Mouse (Mus musculus) embryonic facial prominence, embryonic 12.5 days (tissue): ENCODE measurements at regions not wholly inside any gene's neighbourhood (a gene's known extent, or its start where the extent isn't known, plus 50 kb on each side); places are given as distances from the start of the nearest gene placed in this dataset.

Experiments
- ATAC-seq: fragments of 200-750 bp; cut with Nextera tagmentation; 2 replicates; pipeline ENCODE4 v1.8.0; 2017; ENCODE audit not compliant: insufficient number of reproducible peaks, insufficient read depth, low FRiP score, low TSS enrichment
- H3K27ac ChIP-seq: fragments of 300-500 bp; sonication (generic); 2 replicates; pipeline ENCODE4 v1.5.1; 2016; ENCODE audit warnings: mild to moderate bottlenecking
- H3K27me3 ChIP-seq: fragments of 300-500 bp; sonication (generic); 2 replicates; pipeline ENCODE4 v1.6.1; 2016; ENCODE audit warnings: mild to moderate bottlenecking, moderate library complexity
- H3K36me3 ChIP-seq: fragments of 300-500 bp; sonication (generic); 2 replicates; pipeline ENCODE4 v1.6.1; 2016; ENCODE audit warnings: mild to moderate bottlenecking
- H3K4me1 ChIP-seq: fragments of 300-500 bp; sonication (generic); 2 replicates; pipeline ENCODE4 v1.6.1; 2016
- H3K4me2 ChIP-seq: fragments of 300-500 bp; sonication (generic); replicated peaks from 2 replicates; pipeline ENCODE4 v1.6.1; 2016; ENCODE audit warnings: mild to moderate bottlenecking, moderate library complexity
- H3K4me3 ChIP-seq: fragments of 300-500 bp; sonication (generic); 2 replicates; pipeline ENCODE4 v1.5.1; 2016; ENCODE audit warnings: mild to moderate bottlenecking
- H3K9ac ChIP-seq: fragments of 300-500 bp; sonication (generic); 2 replicates; pipeline ENCODE4 v1.6.1; 2016; ENCODE audit warnings: mild to moderate bottlenecking, moderate library complexity
- H3K9me3 ChIP-seq: fragments of 300-500 bp; sonication (generic); 2 replicates; pipeline ENCODE4 v1.6.1; 2016; ENCODE audit warnings: mild to moderate bottlenecking, moderate library complexity
- WGBS: fragments of 180-500 bp; shearing (Covaris S2); methylation state at CpG from one replicate; pipeline ENCODE4 v1.1.7; 2016; 5-methylcytosine and 5-hydroxymethylcytosine counted together

DNA sequence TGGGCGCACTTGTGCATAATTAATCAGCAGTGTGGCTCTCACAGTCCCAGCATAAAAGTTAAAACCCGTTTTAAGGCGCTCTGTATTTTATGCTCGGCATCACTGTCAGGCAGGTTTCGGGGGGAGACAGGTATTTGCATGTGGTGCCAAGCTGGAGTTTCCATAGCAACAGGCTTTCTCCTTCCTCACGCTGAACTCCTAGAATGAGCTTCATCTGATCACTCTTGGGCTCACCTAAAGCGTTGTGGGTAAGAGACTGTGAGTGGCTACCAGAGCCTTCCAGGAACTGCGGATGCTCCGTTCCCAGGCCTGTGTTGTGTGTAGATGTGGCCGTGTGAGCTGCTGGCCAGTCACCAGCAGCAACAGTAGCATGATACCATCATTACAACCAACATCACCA is 161.5 kb downstream of the Ajap1 start:
- 0 out of 2 replicates have a peak, but pooled peaks cover 4% of the 10 kb centered on the region for H3K4me1 ChIP-seq

DNA sequence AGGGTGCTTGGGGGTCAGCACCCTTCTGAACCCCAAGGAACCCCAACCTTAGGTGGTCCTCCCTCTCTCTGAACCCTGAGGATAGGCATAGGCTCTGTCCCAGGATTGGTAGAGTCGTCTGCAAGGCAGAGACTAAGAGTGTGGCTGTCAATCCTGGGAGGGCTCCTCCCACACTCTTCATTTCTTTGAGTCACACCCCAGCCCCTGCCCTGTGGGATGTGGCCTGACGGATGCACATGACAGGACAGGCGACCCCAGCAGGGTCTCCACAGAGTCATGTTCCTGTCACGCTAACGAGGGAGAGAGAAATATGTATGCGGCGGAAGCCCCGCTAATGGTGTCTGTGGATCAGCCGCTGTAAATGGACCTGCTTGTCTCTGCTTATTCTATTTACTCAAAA is 162.0 kb downstream of the Ajap1 start:
- no peaks in the 10 kb centered on the region for H3K27me3 ChIP-seq
- no peaks in the 10 kb centered on the region for H3K9me3 ChIP-seq
- H3K27ac ChIP-seq: no peak overlapping the region
- ATAC-seq: no peak
- H3K4me3 ChIP-seq: no peak overlapping the region
- H3K4me2 ChIP-seq: no peak overlapping the region
- H3K9ac ChIP-seq: no peak overlapping the region
- no peaks in the 10 kb centered on the region for H3K36me3 ChIP-seq
- H3K4me1 ChIP-seq: 0 out of 2 replicates have a peak, but pooled peaks cover 4% of the 10 kb centered on the region
- 73% methylated on average over 9 of the region's 9 CpGs for WGBS

More for the DNA sequence above, 161.5 kb downstream of the Ajap1 start:
- WGBS: 85% methylated on average over 10 of the region's 10 CpGs
- Histone ChIP-seq H3K4me3 (no peak overlapping the region), H3K4me2 (no peak overlapping the region), H3K27ac (no peak overlapping the region), H3K9ac (no peak overlapping the region), H3K27me3 (no peaks in the 10 kb centered on the region), H3K36me3 (no peaks in the 10 kb centered on the region), H3K9me3 (no peaks in the 10 kb centered on the region)
- ATAC-seq: no peak

DNA sequence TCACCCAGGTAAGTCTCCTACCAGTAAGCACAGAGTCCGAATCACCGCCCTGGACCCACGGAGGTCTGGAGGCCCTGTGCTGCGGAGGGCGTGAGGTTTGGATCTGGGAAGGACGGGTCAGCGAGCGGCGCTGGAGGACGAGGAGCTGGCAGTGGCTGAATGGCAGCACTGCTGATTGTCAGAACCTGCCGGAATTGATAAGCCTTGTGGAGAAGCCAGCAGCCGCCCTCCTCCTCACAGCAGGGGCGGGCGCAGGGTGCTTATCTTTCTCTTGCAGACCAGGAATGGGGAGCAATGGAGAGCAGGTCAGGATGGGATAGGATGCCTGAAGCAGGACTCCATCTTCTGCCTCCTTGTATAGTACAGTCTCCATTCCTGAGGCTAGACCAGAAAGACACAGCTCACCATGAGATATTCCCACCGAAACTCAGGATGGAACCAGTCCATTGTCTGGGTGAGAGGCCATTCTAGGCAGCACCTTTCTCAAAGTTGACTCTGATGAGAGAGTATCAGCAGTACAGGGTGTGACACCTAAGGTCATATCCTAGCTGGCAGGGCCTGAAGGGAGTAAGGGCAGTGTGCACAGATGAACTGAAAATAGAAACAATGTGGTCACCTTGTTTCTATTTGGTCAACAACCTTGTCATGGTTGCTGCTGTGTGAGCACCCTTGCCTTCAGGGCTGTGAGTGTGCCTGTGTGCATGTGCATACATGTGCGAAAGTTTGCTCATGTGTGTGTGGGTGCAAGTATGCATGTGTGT is 165.5 kb downstream of the Ajap1 start:
- no peak overlapping the region for H3K27ac ChIP-seq
- WGBS: 81% methylated on average over 16 of the region's 16 CpGs
- H3K4me2 ChIP-seq: no peak overlapping the region
- no peaks in the 10 kb centered on the region for H3K4me1 ChIP-seq
- no peak for ATAC-seq
- no peaks in the 10 kb centered on the region for H3K27me3 ChIP-seq
- no peaks in the 10 kb centered on the region for H3K9me3 ChIP-seq
- H3K4me3 ChIP-seq: no peak overlapping the region
- no peak overlapping the region for H3K9ac ChIP-seq
- H3K36me3 ChIP-seq: no peaks in the 10 kb centered on the region

DNA sequence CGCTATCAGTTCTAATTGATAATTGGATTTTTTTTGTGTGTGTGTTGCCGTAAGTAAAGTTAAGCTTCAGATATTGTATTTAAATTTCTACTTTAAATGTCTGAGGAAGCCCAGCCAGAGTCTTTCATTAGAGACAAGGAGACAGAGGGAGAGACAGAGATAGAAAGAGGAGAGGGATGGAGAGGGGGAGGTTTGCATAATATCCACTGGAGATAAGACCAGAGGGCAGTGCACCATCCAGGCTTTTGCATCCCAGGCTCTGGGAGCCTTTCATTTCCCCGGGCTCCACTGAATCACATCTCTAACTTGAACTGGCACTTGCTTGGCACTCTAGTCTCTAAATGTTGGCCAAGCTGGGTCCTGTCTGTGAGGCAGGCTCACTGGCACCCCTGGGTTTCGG is 166.1 kb downstream of the Ajap1 start:
- Histone ChIP-seq H3K36me3 (no peaks in the 10 kb centered on the region), H3K9ac (no peak overlapping the region), H3K4me3 (no peak overlapping the region), H3K27me3 (no peaks in the 10 kb centered on the region), H3K4me2 (no peak overlapping the region), H3K27ac (no peak overlapping the region), H3K9me3 (no peaks in the 10 kb centered on the region), H3K4me1 (no peaks in the 10 kb centered on the region)
- 84% methylated on average over 4 of the region's 4 CpGs for WGBS
- ATAC-seq: no peak

DNA sequence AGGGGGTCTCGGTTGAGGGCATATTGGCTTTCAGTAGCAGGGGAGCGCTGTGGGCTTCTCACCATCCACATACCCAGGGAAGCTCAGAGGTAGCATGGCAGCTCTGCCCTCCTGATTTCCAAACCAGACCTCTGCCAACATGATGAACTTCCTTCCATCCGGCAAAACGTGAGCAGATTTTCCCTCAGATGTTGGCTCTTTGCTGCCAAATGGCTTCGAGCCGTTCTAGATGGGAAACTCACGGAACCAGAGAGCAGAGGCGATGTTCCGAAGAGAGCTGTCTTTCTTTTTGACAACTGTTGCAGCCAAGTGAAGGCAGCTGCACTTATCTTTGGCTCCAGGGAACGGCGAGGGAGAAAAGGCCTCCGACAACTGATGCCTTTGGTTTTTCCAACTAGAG is 168.7 kb downstream of the Ajap1 start:
- Histone ChIP-seq H3K27me3 (no peaks in the 10 kb centered on the region), H3K4me2 (no peak overlapping the region), H3K4me1 (no peaks in the 10 kb centered on the region), H3K27ac (no peak overlapping the region), H3K9me3 (no peaks in the 10 kb centered on the region), H3K4me3 (no peak overlapping the region), H3K9ac (no peak overlapping the region), H3K36me3 (no peaks in the 10 kb centered on the region)
- 90% methylated on average over 12 of the region's 12 CpGs for WGBS
- ATAC-seq: no peak

DNA sequence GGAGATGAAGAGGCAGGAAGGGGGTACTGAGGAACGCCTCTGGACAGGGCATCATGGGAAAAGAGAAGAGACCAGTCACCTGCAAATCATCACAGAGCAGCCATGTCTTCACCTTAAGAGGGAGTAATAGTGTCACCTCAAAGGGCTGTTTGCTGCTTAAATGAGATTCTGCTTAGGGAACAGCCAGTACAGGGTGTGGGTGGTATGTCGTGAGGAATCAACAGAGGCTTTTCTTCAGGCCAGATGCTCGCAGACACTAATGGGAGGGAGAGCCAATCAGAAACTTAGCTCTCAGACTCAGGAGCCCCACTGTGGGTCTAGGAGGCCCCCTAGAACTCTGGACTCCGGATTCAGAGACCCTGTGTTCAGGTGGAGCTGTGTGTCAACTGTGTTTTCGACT is 171.0 kb downstream of the Ajap1 start:
- Histone ChIP-seq H3K36me3 (no peaks in the 10 kb centered on the region), H3K4me3 (no peak overlapping the region), H3K9ac (no peak overlapping the region), H3K4me1 (no peaks in the 10 kb centered on the region), H3K4me2 (no peak overlapping the region), H3K27ac (no peak overlapping the region), H3K27me3 (no peaks in the 10 kb centered on the region), H3K9me3 (no peaks in the 10 kb centered on the region)
- no peak for ATAC-seq
- 55% methylated on average over 5 of the region's 5 CpGs for WGBS

DNA sequence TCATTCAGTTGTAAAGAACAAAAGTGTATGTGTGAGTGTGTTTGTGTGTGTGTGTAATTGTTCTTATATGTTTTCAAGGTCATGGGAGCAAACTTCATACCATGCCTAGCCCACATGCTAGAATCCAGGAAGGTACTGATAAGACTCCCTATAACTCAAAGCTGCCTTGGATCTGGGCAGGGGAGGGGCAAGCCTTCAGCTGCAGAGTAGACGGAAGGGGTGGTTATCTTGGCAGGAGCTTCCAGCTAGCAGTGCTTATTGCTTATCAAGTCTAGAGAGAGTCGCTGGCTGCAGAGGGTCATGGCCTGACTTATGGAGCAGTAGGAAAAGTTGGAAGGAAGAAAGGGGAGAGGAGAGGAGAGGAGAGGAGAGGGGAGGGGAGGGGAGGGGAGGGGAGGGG is 172.0 kb downstream of the Ajap1 start:
- no peak overlapping the region for H3K4me2 ChIP-seq
- no peak overlapping the region for H3K27ac ChIP-seq

DNA sequence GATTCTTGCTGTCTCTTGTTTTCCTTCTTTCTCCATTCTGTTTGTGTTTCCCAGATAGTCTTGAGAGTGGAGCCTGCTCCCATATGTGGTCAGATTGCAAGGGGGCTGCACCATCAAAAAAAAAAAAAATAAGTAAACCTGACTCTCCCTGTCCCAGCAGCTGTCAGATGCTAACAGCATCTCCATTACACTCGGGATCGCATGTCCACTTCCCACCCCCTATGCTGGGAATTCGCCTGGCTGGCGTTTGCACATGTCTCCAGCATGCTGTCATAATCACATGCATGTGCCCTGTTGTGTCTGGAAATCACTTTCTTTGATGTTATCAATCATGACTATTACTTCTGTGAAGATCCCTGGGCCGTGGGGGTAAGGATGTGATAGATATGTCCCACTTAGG is 179.1 kb downstream of the Ajap1 start:
- H3K27me3 ChIP-seq: no peaks in the 10 kb centered on the region
- WGBS: 44% methylated on average over 5 of the region's 5 CpGs
- no peak overlapping the region for H3K4me3 ChIP-seq
- no peak for ATAC-seq
- no peaks in the 10 kb centered on the region for H3K4me1 ChIP-seq
- H3K9me3 ChIP-seq: no peaks in the 10 kb centered on the region
- H3K27ac ChIP-seq: no peak overlapping the region
- no peaks in the 10 kb centered on the region for H3K36me3 ChIP-seq
- H3K4me2 ChIP-seq: no peak overlapping the region
- H3K9ac ChIP-seq: no peak overlapping the region

More for the DNA sequence above, 172.0 kb downstream of the Ajap1 start:
- 39% methylated on average over 2 of the region's 2 CpGs for WGBS
- Histone ChIP-seq H3K36me3 (no peaks in the 10 kb centered on the region), H3K27me3 (no peaks in the 10 kb centered on the region), H3K4me3 (no peak overlapping the region), H3K9ac (no peak overlapping the region), H3K4me1 (no peaks in the 10 kb centered on the region), H3K9me3 (no peaks in the 10 kb centered on the region)
- no peak for ATAC-seq

DNA sequence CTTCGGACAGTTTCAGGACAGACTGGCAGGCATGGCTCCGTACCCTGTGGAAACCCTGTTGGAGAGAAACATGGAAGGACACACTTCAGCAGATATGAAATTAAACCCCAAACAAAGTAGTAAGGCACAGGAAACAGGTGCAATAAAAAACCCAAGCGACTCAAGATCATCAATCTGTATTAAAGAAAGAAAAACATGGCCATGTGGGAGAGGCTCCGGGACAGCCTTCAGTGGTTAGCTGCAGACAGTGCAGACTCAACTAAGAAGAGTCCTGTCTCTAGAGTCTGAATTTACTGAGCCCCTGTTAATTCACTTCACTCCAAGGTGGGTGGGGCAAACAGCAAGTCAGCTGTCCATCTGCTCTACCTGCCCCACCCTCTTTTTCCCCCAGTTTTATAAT is 179.8 kb downstream of the Ajap1 start:
- 83% methylated on average over 4 of the region's 4 CpGs for WGBS
- ATAC-seq: no peak

DNA sequence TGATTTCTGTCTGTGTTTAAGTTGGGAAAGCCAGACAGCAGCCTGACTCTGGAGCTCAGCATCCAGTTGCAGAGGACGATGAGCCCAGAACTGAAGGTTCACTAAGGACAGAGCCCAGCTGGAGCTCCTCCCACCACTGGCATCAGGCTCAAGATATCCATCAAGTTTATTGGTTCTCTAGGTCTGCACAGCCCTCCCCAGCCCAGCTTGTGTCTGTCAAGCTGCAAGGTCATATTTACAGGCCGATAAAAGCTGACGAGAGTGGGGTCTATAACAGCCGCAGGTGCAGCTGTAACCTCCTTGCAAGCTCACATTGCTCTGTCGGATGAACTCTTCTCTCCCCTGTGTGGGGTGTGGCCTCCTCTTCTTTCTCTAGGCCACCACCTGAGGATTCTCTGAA is 184.3 kb downstream of the Ajap1 start:
- H3K9ac ChIP-seq: no peak overlapping the region
- no peaks in the 10 kb centered on the region for H3K4me1 ChIP-seq
- no peaks in the 10 kb centered on the region for H3K9me3 ChIP-seq
- no peak overlapping the region for H3K4me3 ChIP-seq
- H3K36me3 ChIP-seq: no peaks in the 10 kb centered on the region
- ATAC-seq: no peak
- 86% methylated on average over 5 of the region's 5 CpGs for WGBS
- H3K27me3 ChIP-seq: no peaks in the 10 kb centered on the region
- no peak overlapping the region for H3K27ac ChIP-seq
- no peak overlapping the region for H3K4me2 ChIP-seq

More for the DNA sequence above, 179.8 kb downstream of the Ajap1 start:
- no peaks in the 10 kb centered on the region for H3K9me3 ChIP-seq
- H3K4me3 ChIP-seq: no peak overlapping the region
- H3K9ac ChIP-seq: no peak overlapping the region
- no peak overlapping the region for H3K4me2 ChIP-seq
- H3K4me1 ChIP-seq: no peaks in the 10 kb centered on the region
- no peak overlapping the region for H3K27ac ChIP-seq
- H3K27me3 ChIP-seq: no peaks in the 10 kb centered on the region
- H3K36me3 ChIP-seq: no peaks in the 10 kb centered on the region

DNA sequence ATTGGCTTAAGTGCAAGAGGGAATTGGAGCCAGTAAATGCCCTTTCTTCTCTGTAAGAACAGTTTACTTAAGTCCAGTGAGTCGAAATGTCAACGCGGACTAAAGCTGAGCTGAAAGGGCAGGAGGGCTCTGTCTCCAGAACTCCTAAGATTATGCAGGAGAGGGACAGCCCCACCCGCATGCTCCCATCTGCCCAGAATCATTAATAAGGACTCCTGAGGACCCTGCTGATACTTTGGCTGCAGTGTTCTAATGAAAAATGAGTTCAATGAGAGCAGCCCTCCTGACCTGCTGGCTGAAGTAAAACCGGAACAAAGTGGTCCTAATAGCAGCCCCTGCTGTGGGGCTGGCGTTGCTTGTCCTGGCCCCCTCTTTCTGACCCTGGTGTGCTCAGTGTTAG is 187.8 kb downstream of the Ajap1 start:
- Histone ChIP-seq H3K9me3 (0 out of 2 replicates have a peak, but pooled peaks cover 2% of the 10 kb centered on the region), H3K4me3 (no peak overlapping the region), H3K4me2 (no peak overlapping the region), H3K27me3 (no peaks in the 10 kb centered on the region), H3K4me1 (no peaks in the 10 kb centered on the region), H3K9ac (no peak overlapping the region), H3K36me3 (no peaks in the 10 kb centered on the region), H3K27ac (no peak overlapping the region)
- no peak for ATAC-seq
- 59% methylated on average over 6 of the region's 6 CpGs for WGBS

DNA sequence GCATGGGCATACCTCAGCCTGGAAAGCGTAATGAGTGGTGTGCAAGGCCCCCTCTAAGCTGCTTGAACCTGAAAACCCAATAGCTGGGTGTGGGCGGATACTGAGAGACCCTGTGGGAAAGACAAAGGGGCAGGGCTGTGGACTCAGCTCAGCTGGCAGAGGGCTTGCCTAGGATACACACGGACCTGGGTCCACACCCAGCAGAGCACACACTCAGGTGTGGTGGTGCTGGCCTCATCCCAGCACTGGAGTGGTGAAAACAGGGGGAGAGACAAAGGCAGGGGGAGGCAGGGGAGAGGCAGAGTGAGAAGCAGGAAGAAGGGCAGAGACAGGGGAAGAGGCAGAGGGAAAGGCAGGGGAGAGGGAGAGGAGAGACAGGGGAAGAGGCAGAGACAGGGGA is 189.5 kb downstream of the Ajap1 start:
- Histone ChIP-seq H3K9me3 (0 out of 2 replicates have a peak, but pooled peaks cover 2% of the 10 kb centered on the region), H3K36me3 (no peaks in the 10 kb centered on the region), H3K4me2 (no peak overlapping the region), H3K4me1 (no peaks in the 10 kb centered on the region), H3K27me3 (no peaks in the 10 kb centered on the region), H3K27ac (no peak overlapping the region), H3K9ac (no peak overlapping the region), H3K4me3 (no peak overlapping the region)
- ATAC-seq: no peak
- 67% methylated on average over 3 of the region's 3 CpGs for WGBS
